Comparison of ENCODE assay signal across 32 mouse cellular contexts in the genomic region with DNA sequence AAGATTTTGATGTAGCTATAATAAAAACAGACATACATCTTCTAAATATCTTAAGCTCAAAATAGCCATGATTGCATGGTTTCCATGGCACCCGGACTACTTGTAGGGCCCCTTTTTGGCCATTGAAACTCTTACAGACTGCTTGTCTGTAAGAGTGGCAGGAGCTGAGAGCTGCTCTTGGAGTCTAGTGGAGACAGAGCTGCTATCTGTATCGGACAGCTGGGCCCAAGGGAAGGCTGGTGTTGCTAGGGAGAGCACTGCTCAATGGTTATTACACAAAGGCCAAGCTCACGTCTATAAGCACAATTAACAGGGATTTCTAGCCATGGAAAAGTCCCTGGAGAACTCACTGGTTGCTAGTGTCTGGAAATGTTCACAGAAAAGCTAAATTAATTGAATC. TPM values are rescaled to one million over a fixed set of nuclear protein-coding genes. Genes with fewer than 3 reads are reported as not detected.
DNase-seq lines count a peak whose midpoint lies in the region; ATAC-seq and TF ChIP-seq lines count a peak whose summit lies in the region.
"Had no signal": no experiment of that assay in that cellular context is flagged by ENCODE, and none has a peak within 500 bp of the region (broad histone marks: within the 10 kb centered on the region; RNA-seq: fewer than 3 reads in every experiment).

No protein-coding gene starts in this region.

- no peaks in the 10 kb centered on the region for H3K36me3 ChIP-seq in heart, embryonic 10.5 days
- H3K36me3 ChIP-seq in heart, embryonic 11.5 days (ENCODE audit: control insufficient read depth, insufficient read depth, low read length), result no peaks in the 10 kb centered on the region
- no peaks in the 10 kb centered on the region for H3K36me3 ChIP-seq in lung, postnatal 0 days (ENCODE audit: insufficient read depth, low read length)
- H3K36me3 ChIP-seq: forebrain, embryonic 15.5 days; hindbrain, embryonic 10.5 days; intestine, embryonic 15.5 days; limb, embryonic 13.5 days; lung, embryonic 15.5 days; neural tube, embryonic 15.5 days had no signal

- peak; percentile 81 for DNase-seq in heart, embryonic 10.5 days (ENCODE audit: low spot score)
- DNase-seq in lung, postnatal 0 days (ENCODE audit: low spot score), result peak; percentile 21
- no peak for DNase-seq in lung, postnatal 4 days
- peak; percentile 59 to 79 for DNase-seq in right cerebral cortex, postnatal 10 days (ENCODE audit: low spot score in 2 of 2)
- no peak for DNase-seq in right cerebral cortex, postnatal 4 days
- DNase-seq in gastrocnemius, postnatal 4 days (ENCODE audit: low spot score in 2 of 2), result no peak
- DNase-seq: adrenal gland, adult 2 months; adrenal gland, postnatal 36 days; B cell, adult 2 months; cerebellum, adult 8-10 months; cerebellum, postnatal 25 days; gastrocnemius, postnatal 10 days; kidney, adult 2 months; kidney, postnatal 36 days; lung, postnatal 36 days; retina, postnatal 1 day; right cerebral cortex, postnatal 25 days; spleen, adult 18-20 months; thymus, postnatal 14 days had no signal

- no peak overlapping the region for H3K9ac ChIP-seq in heart, embryonic 11.5 days (ENCODE audit: low read depth, low read length)
- no peak overlapping the region for H3K9ac ChIP-seq in lung, postnatal 0 days (replicated peaks; ENCODE audit: low read depth)
- H3K9ac ChIP-seq: forebrain, embryonic 15.5 days; intestine, embryonic 15.5 days; limb, embryonic 13.5 days; lung, embryonic 15.5 days; neural tube, embryonic 15.5 days had no signal

- WGBS in heart, embryonic 10.5 days, result 45% methylated on average over 3 of the region's 3 CpGs
- WGBS in heart, embryonic 11.5 days (ENCODE audit: insufficient replicate concordance), result 49% methylated on average over 3 of the region's 3 CpGs
- 55% methylated on average over 3 of the region's 3 CpGs for WGBS in lung, postnatal 0 days

- TF ChIP-seq CTCF in lung, postnatal 0 days (IDR thresholded peaks at IDR 0.05), result no peak

- peaks cover 17% of the 10 kb centered on the region; the same call in 1 of the 2 replicates for H3K4me1 ChIP-seq in heart, embryonic 10.5 days
- peaks cover 12% of the 10 kb centered on the region for H3K4me1 ChIP-seq in heart, embryonic 11.5 days (ENCODE audit: control insufficient read depth, insufficient read depth, low read length)
- no peaks in the 10 kb centered on the region for H3K4me1 ChIP-seq in lung, postnatal 0 days (ENCODE audit: insufficient read depth, low read depth, low read length)
- H3K4me1 ChIP-seq: hindbrain, embryonic 10.5 days; intestine, embryonic 15.5 days; neural tube, embryonic 15.5 days had no signal

- H3K4me3 ChIP-seq in heart, embryonic 10.5 days, result no peak overlapping the region
- H3K4me3 ChIP-seq in heart, embryonic 11.5 days (ENCODE audit: low read depth, low read length), result no peak overlapping the region
- no peak overlapping the region for H3K4me3 ChIP-seq in lung, postnatal 0 days (ENCODE audit: low read depth, low read length)
- H3K4me3 ChIP-seq: forebrain, embryonic 15.5 days; hindbrain, embryonic 10.5 days; intestine, embryonic 15.5 days; limb, embryonic 13.5 days; lung, embryonic 15.5 days; megakaryocyte, embryonic 14.5 days; neural tube, embryonic 15.5 days had no signal

- ATAC-seq in heart, embryonic 11.5 days (replicated peaks; ENCODE audit: insufficient number of reproducible peaks, low FRiP score, low TSS enrichment), result no peak
- no peak for ATAC-seq in lung, postnatal 0 days
- ATAC-seq: activated CD4-positive, CD25-positive, alpha-beta regulatory T cell, adult 4 months; forebrain, embryonic 15.5 days; hindbrain, embryonic 16.5 days; intestine, embryonic 15.5 days had no signal

- no peak overlapping the region; the same call in 1 of the 2 replicates for H3K4me2 ChIP-seq in heart, embryonic 11.5 days
- no peak overlapping the region for H3K4me2 ChIP-seq in lung, postnatal 0 days (replicated peaks; ENCODE audit: low read depth, low read length)
- H3K4me2 ChIP-seq: forebrain, embryonic 15.5 days; intestine, embryonic 15.5 days; limb, embryonic 13.5 days; liver, embryonic 11.5 days; lung, embryonic 15.5 days; neural tube, embryonic 15.5 days had no signal

- no peaks in the 10 kb centered on the region for H3K27me3 ChIP-seq in heart, embryonic 10.5 days (ENCODE audit: insufficient read depth, poor library complexity, severe bottlenecking)
- H3K27me3 ChIP-seq in heart, embryonic 11.5 days (ENCODE audit: control insufficient read depth, insufficient read depth, low read length), result no peaks in the 10 kb centered on the region
- no peaks in the 10 kb centered on the region for H3K27me3 ChIP-seq in lung, postnatal 0 days (replicated peaks; ENCODE audit: insufficient read depth, low read length)
- H3K27me3 ChIP-seq: forebrain, embryonic 15.5 days; intestine, embryonic 15.5 days; lung, embryonic 15.5 days; neural tube, embryonic 15.5 days had no signal

- peak overlapping the region; percentile 16; the same call in 1 of the 2 replicates for H3K27ac ChIP-seq in heart, embryonic 10.5 days
- no peak overlapping the region for H3K27ac ChIP-seq in heart, embryonic 11.5 days (ENCODE audit: low read depth, low read length)
- no peak overlapping the region for H3K27ac ChIP-seq in lung, postnatal 0 days (ENCODE audit: low read length)
- H3K27ac ChIP-seq: forebrain, embryonic 15.5 days; hindbrain, embryonic 10.5 days; intestine, embryonic 15.5 days; limb, embryonic 13.5 days; lung, embryonic 15.5 days; neural tube, embryonic 15.5 days had no signal

- H3K9me3 ChIP-seq in heart, embryonic 10.5 days, result no peaks in the 10 kb centered on the region; the same call in 1 of the 2 replicates
- no peaks in the 10 kb centered on the region for H3K9me3 ChIP-seq in heart, embryonic 11.5 days (replicated peaks; ENCODE audit: control insufficient read depth, low read length)
- no peaks in the 10 kb centered on the region for H3K9me3 ChIP-seq in lung, postnatal 0 days (ENCODE audit: low read length)
- H3K9me3 ChIP-seq: forebrain, embryonic 15.5 days; hindbrain, embryonic 10.5 days; intestine, embryonic 15.5 days; limb, embryonic 13.5 days; lung, embryonic 15.5 days; neural tube, embryonic 15.5 days had no signal

- TF ChIP-seq EP300 in lung, postnatal 0 days (IDR thresholded peaks at IDR 0.05), result no peak

RNA-seq across cellular contexts. Expression of a gene that starts 22.0 kb away (rescaled TPM):
- polyA plus RNA-seq in heart, embryonic 10.5 days (2016; fragmentation: Nextera tagmentation; extraction: Ambion mirVana), result 10.6 and 12.6 TPM in 2 replicates
- 11.8 and 16.3 TPM in 2 replicates for polyA plus RNA-seq in heart, embryonic 11.5 days (2014; fragmentation: Nextera tagmentation; extraction: Ambion mirVana)
- polyA plus RNA-seq in lung, postnatal 0 days (2015; fragmentation: Nextera tagmentation; extraction: Ambion mirVana), result 7.2 and 9.0 TPM in 2 replicates
- 10 to 100 TPM; 10.9 to 12.8 TPM for total RNA-seq in gastrocnemius, postnatal 4 days (2021)

RNA-seq across cellular contexts. Expression of a gene that starts 38.4 kb away (rescaled TPM):
- 0.05 and 0.18 TPM in 2 replicates for polyA plus RNA-seq in heart, embryonic 10.5 days (2016; fragmentation: Nextera tagmentation; extraction: Ambion mirVana)
- 0.19 TPM in 1 of 2 replicates, not detected in the other for polyA plus RNA-seq in heart, embryonic 11.5 days (2014; fragmentation: Nextera tagmentation; extraction: Ambion mirVana)
- polyA plus RNA-seq in lung, postnatal 0 days (2015; fragmentation: Nextera tagmentation; extraction: Ambion mirVana), result 0.54 TPM in 1 of 2 replicates, not detected in the other
- under 1 TPM; 0.08 to 0.15 TPM for total RNA-seq in gastrocnemius, postnatal 4 days (2021)
- total RNA-seq: granulocyte monocyte progenitor cell, adult 5-6 weeks had no signal
- polyA plus RNA-seq: activated CD4-positive, CD25-positive, alpha-beta regulatory T cell, adult 4 months; embryonic facial prominence, embryonic 11.5 days; forebrain, embryonic 15.5 days; liver, embryonic 11.5 days; lung, embryonic 15.5 days had no signal

Comparison
In these comparisons a context has a peak if more than half of its experiments do, and no peak if none do; other contexts are left out.
1. DNase-seq: peak in heart, embryonic 10.5 days (single experiment), lung, postnatal 0 days (single experiment) and right cerebral cortex, postnatal 10 days (2 of 2); none in lung, postnatal 4 days (0 of 2), right cerebral cortex, postnatal 4 days (single experiment) and gastrocnemius, postnatal 4 days (0 of 2).